Mouse (Mus musculus) hindbrain, embryonic 15.5 days (tissue): ENCODE data around the gene Paqr9. TPM values are rescaled to one million over a fixed set of nuclear protein-coding genes. Genes with fewer than 3 reads are reported as not detected.
A peak's percentile ranks its signal among the peaks of the same experiment; 100 is the strongest.
"Not testable (repeated sequence)": the region's sequence is repeated elsewhere in the genome, so short reads cannot be mapped to it uniquely, and the experiment has no call there.

Source experiments
- ATAC-seq: fragments of 200-750 bp; cut with Nextera tagmentation; 2 replicates; pipeline ENCODE4 v1.8.0; 2017; ENCODE audit warnings: low read depth, moderate number of reproducible peaks, moderate TSS enrichment; ENCODE audit not compliant: low FRiP score
- H3K27ac ChIP-seq: fragments of 300-500 bp; sonication (generic); replicated peaks from 2 replicates; pipeline ENCODE4 v1.5.1; 2015; ENCODE audit warnings: mild to moderate bottlenecking, inconsistent platforms
- H3K27me3 ChIP-seq: fragments of 300-500 bp; sonication (generic); 2 replicates; pipeline ENCODE4 v1.6.1; 2015; ENCODE audit warnings: control low read depth, inconsistent platforms
- H3K36me3 ChIP-seq: fragments of 300-500 bp; sonication (generic); 2 replicates; pipeline ENCODE4 v1.6.1; 2015; ENCODE audit warnings: control low read depth, inconsistent platforms
- H3K4me1 ChIP-seq: fragments of 300-500 bp; sonication (generic); replicated peaks from 2 replicates; pipeline ENCODE4 v1.6.1; 2015; ENCODE audit warnings: control low read depth, inconsistent platforms
- H3K4me2 ChIP-seq: fragments of 300-500 bp; sonication (generic); 2 replicates; pipeline ENCODE4 v1.6.1; 2015; ENCODE audit warnings: moderate library complexity, mild to moderate bottlenecking, inconsistent platforms
- H3K4me3 ChIP-seq: fragments of 300-500 bp; sonication (generic); 2 replicates; pipeline ENCODE4 v1.5.1; 2015; ENCODE audit warnings: mild to moderate bottlenecking, inconsistent platforms
- H3K9ac ChIP-seq: fragments of 300-500 bp; sonication (generic); 2 replicates; pipeline ENCODE4 v1.6.1; 2015; ENCODE audit warnings: inconsistent platforms
- H3K9me3 ChIP-seq: fragments of 300-500 bp; sonication (generic); 2 replicates; pipeline ENCODE4 v1.6.1; 2016; ENCODE audit warnings: control low read depth, inconsistent platforms
- WGBS: fragments of 180-500 bp; shearing (Covaris S2); methylation state at CpG from one replicate; pipeline ENCODE4 v1.1.7; 2015; 5-methylcytosine and 5-hydroxymethylcytosine counted together
- polyA plus RNA-seq: library from polyadenylated mRNA; unstranded; fragments of >200 nt; fragmentation: Nextera tagmentation; extraction: Ambion mirVana; gene quantifications from 2 replicates; pipeline ENCODE4 v1.2.1, GENCODE M21; 2015

The Paqr9 gene
- polyA plus RNA-seq: 6.4 and 6.8 TPM in 2 replicates

- WGBS: under 1% methylated on average over 74 of the region's 118 CpGs
- Histone ChIP-seq H3K9me3 (no peaks in the 10 kb centered on the region), H3K4me2 (peak within 1 kb of the TSS; percentile 92), H3K27me3 (peaks cover 7% of the 10 kb centered on the region), H3K9ac (peak within 1 kb of the TSS; percentile 71), H3K4me1 (peaks cover 21% of the 10 kb centered on the region), H3K27ac (peak within 1 kb of the TSS; percentile 85), H3K36me3 (no peaks in the 10 kb centered on the region), H3K4me3 (peak within 1 kb of the TSS; percentile 75)
- peak; percentile 72 for ATAC-seq
Observed at GRCm38 (mm10) chr9:95559059-95559935, at the start of gene Paqr9. Gene Paqr9 (plus strand): TSS chr9:95559657.

GRCm38 (mm10) chr9:95510693-95511404 is 48.6 kb upstream of the Paqr9 start:
- Histone ChIP-seq H3K4me1 (peaks cover 28% of the 10 kb centered on the region), H3K27ac (peak overlapping the region; percentile 86), H3K4me2 (peak overlapping the region; percentile 96), H3K9ac (peak overlapping the region; percentile 95), H3K9me3 (no peaks in the 10 kb centered on the region), H3K27me3 (no peaks in the 10 kb centered on the region), H3K4me3 (peak overlapping the region; percentile 89), H3K36me3 (no peaks in the 10 kb centered on the region)
- peak; percentile 17; the same call in 1 of the 2 replicates for ATAC-seq
- WGBS: 10% methylated on average over 21 of the region's 21 CpGs

- no peaks in the 10 kb centered on the region for H3K27me3 ChIP-seq
- H3K4me1 ChIP-seq: peaks cover 28% of the 10 kb centered on the region
- peak within 1 kb of the TSS; percentile 89 for H3K4me3 ChIP-seq
- H3K27ac ChIP-seq: peak within 1 kb of the TSS; percentile 92
- H3K4me2 ChIP-seq: peak within 1 kb of the TSS; percentile 96
- H3K9me3 ChIP-seq: no peaks in the 10 kb centered on the region
- WGBS: under 1% methylated on average over 74 of the region's 74 CpGs
- H3K36me3 ChIP-seq: no peaks in the 10 kb centered on the region
- peak within 1 kb of the TSS; percentile 95 for H3K9ac ChIP-seq
- peak; percentile 96 for ATAC-seq
Observed at GRCm38 (mm10) chr9:95511472-95512330, 47.8 kb upstream of the Paqr9 start, which contains the start of gene U2surp. Gene U2surp (minus strand): TSS chr9:95511996.

GRCm38 (mm10) chr9:95512331-95513030 is 47.0 kb upstream of the Paqr9 start:
- peak overlapping the region; percentile 69 for H3K4me2 ChIP-seq
- peak overlapping the region; percentile 61 for H3K9ac ChIP-seq
- no peaks in the 10 kb centered on the region for H3K36me3 ChIP-seq
- 25% methylated on average over 15 of the region's 15 CpGs for WGBS
- no peaks in the 10 kb centered on the region for H3K27me3 ChIP-seq
- peaks cover 28% of the 10 kb centered on the region for H3K4me1 ChIP-seq
- ATAC-seq: peak; percentile 72; the same call in 1 of the 2 replicates
- H3K4me3 ChIP-seq: peak overlapping the region; percentile 89
- H3K9me3 ChIP-seq: no peaks in the 10 kb centered on the region
- peak overlapping the region; percentile 92 for H3K27ac ChIP-seq

GRCm38 (mm10) chr9:95513776-95514175 is 45.7 kb upstream of the Paqr9 start:
- no peak overlapping the region for H3K4me3 ChIP-seq
- no peak overlapping the region for H3K4me2 ChIP-seq
- no peak overlapping the region for H3K9ac ChIP-seq
- no peak overlapping the region for H3K27ac ChIP-seq
- H3K27me3 ChIP-seq: no peaks in the 10 kb centered on the region
- no peaks in the 10 kb centered on the region for H3K36me3 ChIP-seq
- 98% methylated on average over 2 of the region's 2 CpGs for WGBS
- no peak for ATAC-seq
- H3K4me1 ChIP-seq: peaks cover 28% of the 10 kb centered on the region
- H3K9me3 ChIP-seq: no peaks in the 10 kb centered on the region

GRCm38 (mm10) chr9:95514361-95514760 is 45.1 kb upstream of the Paqr9 start:
- WGBS: 95% methylated on average over 3 of the region's 3 CpGs
- peaks cover 25% of the 10 kb centered on the region for H3K4me1 ChIP-seq
- H3K4me3 ChIP-seq, H3K27ac ChIP-seq, ATAC-seq, H3K9me3 ChIP-seq, H3K9ac ChIP-seq, H3K27me3 ChIP-seq, H3K4me2 ChIP-seq, H3K36me3 ChIP-seq: not testable (repeated sequence)

- WGBS: 90% methylated on average over 5 of the region's 5 CpGs
- Histone ChIP-seq H3K36me3 (no peaks in the 10 kb centered on the region), H3K27me3 (no peaks in the 10 kb centered on the region), H3K9ac (no peak overlapping the region), H3K4me1 (no peaks in the 10 kb centered on the region), H3K4me3 (no peak overlapping the region), H3K4me2 (no peak overlapping the region), H3K27ac (no peak overlapping the region), H3K9me3 (no peaks in the 10 kb centered on the region)
- no peak for ATAC-seq
Observed at GRCm38 (mm10) chr9:95520563-95520962, 38.9 kb upstream of the Paqr9 start.

GRCm38 (mm10) chr9:95521031-95521430 is 38.4 kb upstream of the Paqr9 start:
- H3K27me3 ChIP-seq: no peaks in the 10 kb centered on the region
- WGBS: 88% methylated on average over 8 of the region's 8 CpGs
- no peak overlapping the region for H3K27ac ChIP-seq
- H3K9me3 ChIP-seq: no peaks in the 10 kb centered on the region
- no peaks in the 10 kb centered on the region for H3K4me1 ChIP-seq
- ATAC-seq: no peak
- no peak overlapping the region for H3K4me3 ChIP-seq
- no peak overlapping the region for H3K9ac ChIP-seq
- H3K36me3 ChIP-seq: no peaks in the 10 kb centered on the region
- no peak overlapping the region for H3K4me2 ChIP-seq

- Histone ChIP-seq H3K27ac (no peak overlapping the region), H3K4me3 (no peak overlapping the region), H3K4me2 (no peak overlapping the region), H3K9ac (no peak overlapping the region), H3K4me1 (no peaks in the 10 kb centered on the region), H3K27me3 (no peaks in the 10 kb centered on the region), H3K36me3 (no peaks in the 10 kb centered on the region), H3K9me3 (no peaks in the 10 kb centered on the region)
- no peak for ATAC-seq
- WGBS: 56% methylated on average over 10 of the region's 10 CpGs
Observed at GRCm38 (mm10) chr9:95521566-95521965, 37.9 kb upstream of the Paqr9 start.

GRCm38 (mm10) chr9:95522561-95522960 is 36.9 kb upstream of the Paqr9 start:
- no peak for ATAC-seq
- Histone ChIP-seq H3K27me3 (no peaks in the 10 kb centered on the region), H3K4me3 (no peak overlapping the region), H3K4me2 (no peak overlapping the region), H3K4me1 (no peaks in the 10 kb centered on the region), H3K9ac (no peak overlapping the region), H3K36me3 (no peaks in the 10 kb centered on the region), H3K9me3 (no peaks in the 10 kb centered on the region), H3K27ac (no peak overlapping the region)
- WGBS: 91% methylated on average over 2 of the region's 2 CpGs

- Histone ChIP-seq H3K9ac (no peak overlapping the region), H3K4me1 (no peaks in the 10 kb centered on the region), H3K4me3 (no peak overlapping the region), H3K27me3 (no peaks in the 10 kb centered on the region), H3K4me2 (no peak overlapping the region), H3K36me3 (no peaks in the 10 kb centered on the region), H3K9me3 (no peaks in the 10 kb centered on the region), H3K27ac (no peak overlapping the region)
- 82% methylated on average over 6 of the region's 6 CpGs for WGBS
- ATAC-seq: no peak
Observed at GRCm38 (mm10) chr9:95525376-95525775, 34.1 kb upstream of the Paqr9 start.
